Mouse (Mus musculus) liver, embryonic 14.5 days (tissue): ENCODE data around the gene Pfn4. TPM values are rescaled to one million over a fixed set of nuclear protein-coding genes. Genes with fewer than 3 reads are reported as not detected.
"Not testable (repeated sequence)": the region's sequence is repeated elsewhere in the genome, so short reads cannot be mapped to it uniquely, and the experiment has no call there.

ENCODE experiments used
- ATAC-seq: fragments of 200-750 bp; cut with Nextera tagmentation; 2 replicates; pipeline ENCODE4 v1.8.0; 2017; ENCODE audit warnings: moderate number of reproducible peaks, mild to moderate bottlenecking, moderate library complexity; ENCODE audit not compliant: insufficient read depth
- DNase-seq, 3 experiments: peaks; one replicate each; pipeline ENCODE4 v3.0.0-alpha.2; 2012 to 2013; ENCODE audit warnings: low read depth in 3 of 3, low spot score in 3 of 3
- H3K27ac ChIP-seq: fragments of 300-500 bp; sonication (generic); 2 replicates; pipeline ENCODE4 v1.5.1; 2014; ENCODE audit warnings: moderate library complexity, mild to moderate bottlenecking, control low read depth, inconsistent platforms
- H3K27me3 ChIP-seq: fragments of 300-500 bp; sonication (generic); 2 replicates; pipeline ENCODE4 v1.6.1; 2014; ENCODE audit warnings: mild to moderate bottlenecking, low read length, moderate library complexity; ENCODE audit not compliant: control insufficient read depth, insufficient read depth
- H3K36me3 ChIP-seq: fragments of 300-500 bp; sonication (generic); replicated peaks from 2 replicates; pipeline ENCODE4 v1.6.1; 2014; ENCODE audit warnings: low read depth; ENCODE audit not compliant: control insufficient read depth, insufficient read depth
- H3K4me1 ChIP-seq, 2 experiments: fragments of 200-500 bp in 1 of 2; fragments of 300-500 bp in 1 of 2; sonication (generic) in 1 of 2; replicated peaks; 2 replicates each; pipeline ENCODE4 v1.6.1; 2012 to 2014; ENCODE audit warnings: antibody characterized with exemption in 1 of 2, inconsistent platforms in 1 of 2, low read length in 1 of 2; ENCODE audit not compliant: control insufficient read depth in 2 of 2, insufficient read depth in 2 of 2
- H3K4me2 ChIP-seq: fragments of 300-500 bp; sonication (generic); 2 replicates; pipeline ENCODE4 v1.6.1; 2014; ENCODE audit warnings: low read depth, mild to moderate bottlenecking, control low read depth, moderate library complexity
- H3K4me3 ChIP-seq, 2 experiments: fragments of 200-500 bp in 1 of 2; fragments of 300-500 bp in 1 of 2; sonication (generic) in 1 of 2; 2 replicates each; pipeline ENCODE4 v1.5.1; 2012 to 2014; ENCODE audit warnings: low read depth in 2 of 2, low read length in 2 of 2, mild to moderate bottlenecking in 2 of 2, control low read depth in 1 of 2, inconsistent platforms in 1 of 2, moderate library complexity in 1 of 2; ENCODE audit not compliant: insufficient read depth in 1 of 2
- H3K9ac ChIP-seq: fragments of 300-500 bp; sonication (generic); replicated peaks from 2 replicates; pipeline ENCODE4 v1.6.1; 2014; ENCODE audit warnings: mild to moderate bottlenecking, control low read depth, moderate library complexity
- H3K9me3 ChIP-seq: fragments of 300-500 bp; sonication (generic); 2 replicates; pipeline ENCODE4 v1.6.1; 2016; ENCODE audit warnings: low read length, mixed read lengths; ENCODE audit not compliant: control insufficient read depth
- CTCF ChIP-seq: IDR thresholded peaks from 2 replicates; pipeline ENCODE4 v1.5.1; 2016; ENCODE audit warnings: antibody characterized with exemption, low read depth, control low read depth
- EP300 ChIP-seq: IDR thresholded peaks from 2 replicates; pipeline ENCODE4 v1.6.1; 2016; ENCODE audit warnings: antibody characterized with exemption, low read depth
- WGBS: fragments of 180-500 bp; shearing (Covaris S2); extraction: QIAGEN DNeasy Blood & Tissue Kit; methylation state at CpG from one replicate; pipeline ENCODE4 v1.1.7; 2014; ENCODE audit not compliant: insufficient replicate concordance; 5-methylcytosine and 5-hydroxymethylcytosine counted together
- polyA plus RNA-seq, 2 experiments: library from polyadenylated mRNA; depleted of rRNA in 1 of 2; stranded (reverse) in 1 of 2; unstranded in 1 of 2; fragments of >200 nt; fragmentation: Nextera tagmentation in 1 of 2; extraction: Ambion mirVana in 1 of 2; gene quantifications; 2 replicates each; pipeline versions ENCODE4 v1.2.1 to v1.2.3; 2012 to 2014

Gene Pfn4
- polyA plus RNA-seq, 2 experiments: 0.39 to 1.1 TPM

GRCm38 (mm10) chr12:4775588-4775949 lies 6.7 kb downstream of the Pfn4 start:
- no peak overlapping the region for H3K4me3 ChIP-seq
- ATAC-seq: peak; percentile 45
- no peaks in the 10 kb centered on the region for H3K27me3 ChIP-seq
- peak overlapping the region; percentile 38 for H3K4me2 ChIP-seq
- no peaks in the 10 kb centered on the region for H3K36me3 ChIP-seq
- DNase-seq: no peak
- H3K27ac ChIP-seq: no peak overlapping the region
- peaks cover 0 to 9% of the 10 kb centered on the region in 2 experiments; a peak in 2 of 4 replicates for H3K4me1 ChIP-seq
- 23% methylated on average over 9 of the region's 9 CpGs for WGBS
- no peaks in the 10 kb centered on the region for H3K9me3 ChIP-seq
- H3K9ac ChIP-seq: 0 out of 2 replicates have a peak overlapping the region, but pooled peaks have one; percentile 19
- TF ChIP-seq CTCF (no peak), EP300 (no peak)

DNA sequence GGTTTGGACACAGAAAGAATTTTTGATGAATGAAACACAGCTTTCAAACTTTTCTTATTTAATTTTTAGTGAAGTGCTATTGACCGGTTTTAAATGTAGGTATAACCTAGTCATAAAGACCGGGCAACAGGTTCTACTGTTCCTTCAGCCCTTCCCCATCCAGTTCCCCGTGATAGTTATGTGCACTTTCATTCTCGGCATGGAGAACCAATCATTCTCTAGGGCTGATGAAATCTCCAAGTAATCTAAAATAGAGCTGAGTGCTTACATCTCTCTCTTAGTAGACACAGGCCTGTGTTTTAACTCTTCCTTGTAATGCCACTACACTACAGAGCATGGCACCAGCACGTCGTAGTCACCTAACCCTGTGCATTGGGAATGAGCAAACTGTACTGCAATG lies 8.9 kb downstream of the Pfn4 start:
- ATAC-seq: no peak
- 67% methylated on average over 6 of the region's 6 CpGs for WGBS
- TF ChIP-seq CTCF: no peak
- no peak for TF ChIP-seq EP300

GRCm38 (mm10) chr12:4780245-4780644 lies 11.4 kb downstream of the Pfn4 start:
- H3K27me3 ChIP-seq: no peaks in the 10 kb centered on the region
- 42% methylated on average over 2 of the region's 2 CpGs for WGBS

More for the DNA sequence above, 8.9 kb downstream of the Pfn4 start:
- H3K9me3 ChIP-seq: no peaks in the 10 kb centered on the region
- DNase-seq: no peak
- H3K27me3 ChIP-seq: no peaks in the 10 kb centered on the region
- peaks cover 0 to 9% of the 10 kb centered on the region in 2 experiments; a peak in 2 of 4 replicates for H3K4me1 ChIP-seq
- no peaks in the 10 kb centered on the region for H3K36me3 ChIP-seq
- no peak overlapping the region for H3K27ac ChIP-seq
- H3K9ac ChIP-seq: no peak overlapping the region
- H3K4me2 ChIP-seq: no peak overlapping the region
- H3K4me3 ChIP-seq: no peak overlapping the region

DNA sequence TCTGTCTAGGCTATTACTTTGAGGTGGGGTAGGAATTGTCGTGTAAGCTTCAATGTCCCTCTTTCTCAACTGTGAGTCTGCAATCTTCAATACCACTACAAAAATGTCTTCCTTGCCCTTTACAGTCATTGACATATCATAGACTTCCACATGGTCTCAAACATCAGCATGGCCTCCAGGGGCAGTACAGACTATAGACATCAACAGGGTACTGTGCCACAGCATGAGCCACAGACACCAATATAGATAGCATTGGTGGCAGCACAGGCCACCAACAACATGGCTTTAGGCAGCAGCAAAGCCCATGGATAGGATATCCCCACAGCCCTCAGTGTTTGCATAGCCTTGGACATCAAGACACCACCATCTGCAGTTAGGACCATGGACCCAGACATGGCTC lies 12.4 kb downstream of the Pfn4 start:
- H3K9me3 ChIP-seq: no peaks in the 10 kb centered on the region
- H3K27ac ChIP-seq: no peak overlapping the region
- H3K4me1 ChIP-seq: no peaks in the 10 kb centered on the region
- WGBS: 31% methylated on average over 1 of the region's 1 CpGs
- H3K36me3 ChIP-seq: no peaks in the 10 kb centered on the region
- H3K4me2 ChIP-seq: no peak overlapping the region
- DNase-seq (no peak), ATAC-seq (no peak)
- no peaks in the 10 kb centered on the region for H3K27me3 ChIP-seq
- peak; percentile 21; the same call in 1 of the 2 replicates for TF ChIP-seq CTCF
- no peak for TF ChIP-seq EP300
- H3K9ac ChIP-seq: no peak overlapping the region
- no peak overlapping the region for H3K4me3 ChIP-seq

More at GRCm38 (mm10) chr12:4780245-4780644, 11.4 kb downstream of the Pfn4 start:
- H3K27ac ChIP-seq: no peak overlapping the region
- no peak for DNase-seq
- H3K4me2 ChIP-seq: no peak overlapping the region
- no peak for TF ChIP-seq EP300
- peaks cover 0 to 5% of the 10 kb centered on the region in 2 experiments; a peak in 1 of 4 replicates for H3K4me1 ChIP-seq
- H3K9me3 ChIP-seq: no peaks in the 10 kb centered on the region
- no peaks in the 10 kb centered on the region for H3K36me3 ChIP-seq
- H3K4me3 ChIP-seq: no peak overlapping the region
- H3K9ac ChIP-seq: no peak overlapping the region
- ATAC-seq: no peak

- H3K4me3 ChIP-seq, H3K27ac ChIP-seq, DNase-seq, H3K36me3 ChIP-seq, H3K4me1 ChIP-seq, H3K4me2 ChIP-seq, ATAC-seq, H3K9me3 ChIP-seq, H3K9ac ChIP-seq, H3K27me3 ChIP-seq: not testable (repeated sequence)
- 72% methylated on average over 9 of the region's 9 CpGs for WGBS
These were observed 13.0 kb downstream of the Pfn4 start for GRCm38 (mm10) chr12:4781725-4782404.
